Mouse (Mus musculus) adrenal gland, adult 8-10 months (tissue): ENCODE measurements around the gene Ostm1. TPM values are rescaled to one million over a fixed set of nuclear protein-coding genes. Genes with fewer than 3 reads are reported as not detected.

ENCODE experiments used
- DNase-seq: peaks from one replicate; pipeline ENCODE4 v3.0.0; 2022
- total RNA-seq, 4 experiments: library from RNA; stranded (reverse); gene quantifications; 2 replicates each; pipeline ENCODE4 v1.2.4; 2022

The Ostm1 gene
- total RNA-seq, 4 experiments from 2014 or later, result 31.6 to 39.0 (median 36.8) TPM

GRCm38 (mm10) chr10:42680582-42681001 is 97.0 kb downstream of the Ostm1 start:
- no peak for DNase-seq

GRCm38 (mm10) chr10:42682421-42682820 is 98.8 kb downstream of the Ostm1 start:
- no peak for DNase-seq

GRCm38 (mm10) chr10:42687873-42688272 is 104.3 kb downstream of the Ostm1 start:
- DNase-seq, result no peak

GRCm38 (mm10) chr10:42689694-42690093 is 106.1 kb downstream of the Ostm1 start:
- DNase-seq, result no peak

- no peak for DNase-seq
Measured at GRCm38 (mm10) chr10:42690233-42691028, 106.8 kb downstream of the Ostm1 start.

GRCm38 (mm10) chr10:42691051-42691450 is 107.4 kb downstream of the Ostm1 start:
- DNase-seq, result no peak

GRCm38 (mm10) chr10:42692095-42692494 is 108.5 kb downstream of the Ostm1 start:
- no peak for DNase-seq

GRCm38 (mm10) chr10:42692794-42693193 is 109.2 kb downstream of the Ostm1 start:
- no peak for DNase-seq

GRCm38 (mm10) chr10:42693482-42693881 is 109.9 kb downstream of the Ostm1 start:
- no peak for DNase-seq

GRCm38 (mm10) chr10:42696361-42696760 is 112.7 kb downstream of the Ostm1 start:
- DNase-seq, result no peak

- peak; percentile 57 for DNase-seq
Measured at GRCm38 (mm10) chr10:42697007-42697406, 113.4 kb downstream of the Ostm1 start.

GRCm38 (mm10) chr10:42698375-42698774 is 114.8 kb downstream of the Ostm1 start:
- DNase-seq, result no peak

GRCm38 (mm10) chr10:42698994-42699393 is 115.4 kb downstream of the Ostm1 start:
- DNase-seq, result no peak

- no peak for DNase-seq
Measured at GRCm38 (mm10) chr10:42702111-42702510, 118.5 kb downstream of the Ostm1 start.

- no peak for DNase-seq
Measured at GRCm38 (mm10) chr10:42714676-42715075, 131.1 kb downstream of the Ostm1 start.

- DNase-seq, result no peak
Measured at GRCm38 (mm10) chr10:42715366-42716035, 131.9 kb downstream of the Ostm1 start.

- DNase-seq, result no peak
Measured at GRCm38 (mm10) chr10:42722116-42722515, 138.5 kb downstream of the Ostm1 start.

GRCm38 (mm10) chr10:42723275-42724232 is 139.9 kb downstream of the Ostm1 start:
- no peak for DNase-seq

GRCm38 (mm10) chr10:42729607-42730006 is 146.0 kb downstream of the Ostm1 start:
- no peak for DNase-seq

GRCm38 (mm10) chr10:42734546-42735060 is 151.0 kb downstream of the Ostm1 start:
- DNase-seq, result peak; percentile 21

- DNase-seq, result no peak
Measured at GRCm38 (mm10) chr10:42751813-42752212, 168.2 kb downstream of the Ostm1 start.
